Mouse (Mus musculus) duodenum, adult 2 months (tissue): ENCODE measurements around the gene Defb36. TPM values are rescaled to one million over a fixed set of nuclear protein-coding genes. Genes with fewer than 3 reads are reported as not detected.

ENCODE experiments used
- polyA plus RNA-seq: library from polyadenylated mRNA; depleted of rRNA; stranded (reverse); fragments of >200 nt; gene quantifications from 2 replicates; pipeline ENCODE4 v1.2.3, GENCODE M21; 2012; ENCODE audit warnings: low replicate concordance; rRNA removed

Gene Defb36
- polyA plus RNA-seq = not detected in 2 replicates

GRCm38 (mm10) chr2:152604057-152604456 is at the start of gene Defb36:
TSS of gene Defb36 (plus strand) at chr2:152604327.

GRCm38 (mm10) chr2:152569038-152569437 is 35.1 kb upstream of the Defb36 start, which contains the start of gene Gm17416:
TSS of gene Gm17416 (plus strand) at chr2:152569338.

GRCm38 (mm10) chr2:152572114-152572794 is 31.9 kb upstream of the Defb36 start, which contains the start of gene Defb21:
TSS of gene Defb21 (plus strand) at chr2:152572744.

GRCm38 (mm10) chr2:152580107-152580506 is 24.0 kb upstream of the Defb36 start, which contains the start of gene Defb19:
TSS of gene Defb19 (minus strand) at chr2:152580312.

GRCm38 (mm10) chr2:152599299-152599698 is 4.8 kb upstream of the Defb36 start, which contains the start of gene Defb45:
TSS of gene Defb45 (minus strand) at chr2:152599399.

GRCm38 (mm10) chr2:152622953-152623352 is 18.8 kb downstream of the Defb36 start, which contains the start of gene Defb25:
TSS of gene Defb25 (minus strand) at chr2:152623053.

GRCm38 (mm10) chr2:152626774-152627591 is 22.9 kb downstream of the Defb36 start, which contains the start of gene Rem1:
TSS of gene Rem1 (plus strand) at chr2:152626951.

Other genes starting within 250 kb of the Defb36 start
- gene Nrsn2, start 227.7 kb upstream of the Defb36 start, polyA plus RNA-seq = 0.57 and 0.86 TPM in 2 replicates
- gene Sox12, start 206.3 kb upstream of the Defb36 start, polyA plus RNA-seq = 3.0 and 3.3 TPM in 2 replicates
- 0.54 and 0.89 TPM in 2 replicates for gene Zcchc3, start 189.3 kb upstream of the Defb36 start, polyA plus RNA-seq
- gene 6820408C15Rik, start 188.7 kb upstream of the Defb36 start, polyA plus RNA-seq = not detected in 2 replicates
- not detected in 2 replicates for gene Defb23, start 139.7 kb upstream of the Defb36 start, polyA plus RNA-seq
- not detected in 2 replicates for gene Defb20, start 127.3 kb upstream of the Defb36 start, polyA plus RNA-seq
- not detected in 2 replicates for gene Defb22, start 114.2 kb upstream of the Defb36 start, polyA plus RNA-seq
- gene Defb26, start 92.6 kb upstream of the Defb36 start, polyA plus RNA-seq = not detected in 2 replicates
- not detected in 2 replicates for gene Defb28, start 86.1 kb upstream of the Defb36 start, polyA plus RNA-seq
- not detected in 2 replicates for gene Defb29, start 64.2 kb upstream of the Defb36 start, polyA plus RNA-seq
- gene Gm17416, start 35.0 kb upstream of the Defb36 start, polyA plus RNA-seq = not detected in 2 replicates
- gene Defb21, start 31.6 kb upstream of the Defb36 start, polyA plus RNA-seq = not detected in 2 replicates
- not detected in 2 replicates for gene Defb19, start 24.0 kb upstream of the Defb36 start, polyA plus RNA-seq
- gene Defb45, start 4.9 kb upstream of the Defb36 start, polyA plus RNA-seq = not detected in 2 replicates
- gene Defb25, start 18.7 kb downstream of the Defb36 start, polyA plus RNA-seq = not detected in 2 replicates
- gene Rem1, start 22.6 kb downstream of the Defb36 start, polyA plus RNA-seq = 4.0 and 4.4 TPM in 2 replicates
- 131 and 168 TPM in 2 replicates for gene H13, start 65.1 kb downstream of the Defb36 start, polyA plus RNA-seq
- 1.0 and 1.1 TPM in 2 replicates for gene Mcts2, start 82.7 kb downstream of the Defb36 start, polyA plus RNA-seq
- 431 and 630 TPM in 2 replicates for gene Id1, start 131.9 kb downstream of the Defb36 start, polyA plus RNA-seq
- 0.60 and 1.2 TPM in 2 replicates for gene Cox4i2, start 149.8 kb downstream of the Defb36 start, polyA plus RNA-seq
- 28.4 and 66.4 TPM in 2 replicates for gene Bcl2l1, start 227.4 kb downstream of the Defb36 start, polyA plus RNA-seq
- gene Tpx2, start 243.6 kb downstream of the Defb36 start, polyA plus RNA-seq = 0.34 and 0.41 TPM in 2 replicates